Mouse (Mus musculus) cortical plate, adult 2 months (tissue): Measurements from ENCODE around the gene Ckap5.

Experiments used
- CTCF ChIP-seq: fragments of 200-500 bp; IDR thresholded peaks from 2 replicates; pipeline ENCODE4 v1.5.1; 2011; ENCODE audit warnings: mild to moderate bottlenecking, control low read depth, low read length; ENCODE audit not compliant: insufficient read depth; ENCODE audit errors: extremely low read depth
- POLR2A ChIP-seq: fragments of 200-500 bp; IDR thresholded peaks from 2 replicates; pipeline ENCODE4 v1.6.1; 2011; ENCODE audit warnings: mild to moderate bottlenecking, low read length, control low read depth; ENCODE audit not compliant: insufficient read depth; ENCODE audit errors: extremely low read depth

- TF ChIP-seq POLR2A (0 out of 2 replicates have a peak, but pooled peaks have one; percentile 3), CTCF (no peak)
Measured at GRCm38 (mm10) chr2:91644021-91644420, 117.5 kb downstream of the Ckap5 start.
